Mouse (Mus musculus) embryonic facial prominence, embryonic 15.5 days (tissue): ENCODE results near the gene Tamm41. TPM values are rescaled to one million over a fixed set of nuclear protein-coding genes. Genes with fewer than 3 reads are reported as not detected.
A peak's percentile ranks its signal among the peaks of the same experiment; 100 is the strongest.

Experiments used
- ATAC-seq: fragments of 200-750 bp; cut with Nextera tagmentation; 2 replicates; pipeline ENCODE4 v1.8.0; 2017; ENCODE audit warnings: low read depth, moderate TSS enrichment; ENCODE audit not compliant: insufficient number of reproducible peaks, low FRiP score, low TSS enrichment
- H3K27ac ChIP-seq: fragments of 300-500 bp; sonication (generic); replicated peaks from 2 replicates; pipeline ENCODE4 v1.5.1; 2015; ENCODE audit warnings: mild to moderate bottlenecking, inconsistent platforms
- H3K27me3 ChIP-seq: fragments of 300-500 bp; sonication (generic); 2 replicates; pipeline ENCODE4 v1.6.1; 2015; ENCODE audit warnings: inconsistent platforms
- H3K36me3 ChIP-seq: fragments of 300-500 bp; sonication (generic); 2 replicates; pipeline ENCODE4 v1.6.1; 2015; ENCODE audit warnings: mild to moderate bottlenecking, inconsistent platforms
- H3K4me1 ChIP-seq: fragments of 300-500 bp; sonication (generic); 2 replicates; pipeline ENCODE4 v1.6.1; 2015; ENCODE audit warnings: inconsistent platforms
- H3K4me2 ChIP-seq: fragments of 300-500 bp; sonication (generic); replicated peaks from 2 replicates; pipeline ENCODE4 v1.6.1; 2015; ENCODE audit warnings: mild to moderate bottlenecking, inconsistent platforms
- H3K4me3 ChIP-seq: fragments of 300-500 bp; sonication (generic); replicated peaks from 2 replicates; pipeline ENCODE4 v1.5.1; 2015; ENCODE audit warnings: mild to moderate bottlenecking, inconsistent platforms
- H3K9ac ChIP-seq: fragments of 300-500 bp; sonication (generic); 2 replicates; pipeline ENCODE4 v1.6.1; 2015; ENCODE audit warnings: inconsistent platforms
- H3K9me3 ChIP-seq: fragments of 300-500 bp; sonication (generic); replicated peaks from 2 replicates; pipeline ENCODE4 v1.6.1; 2016; ENCODE audit warnings: inconsistent platforms
- WGBS: fragments of 180-500 bp; shearing (Covaris S2); methylation state at CpG from one replicate; pipeline ENCODE4 v1.1.7; 2015; 5-methylcytosine and 5-hydroxymethylcytosine counted together
- polyA plus RNA-seq: library from polyadenylated mRNA; unstranded; fragments of >200 nt; fragmentation: Nextera tagmentation; extraction: Ambion mirVana; gene quantifications from 2 replicates; pipeline ENCODE4 v1.2.1, GENCODE M21; 2015

The Tamm41 gene
- polyA plus RNA-seq, 1 experiment from 2014 or later, result 54.7 TPM

DNA sequence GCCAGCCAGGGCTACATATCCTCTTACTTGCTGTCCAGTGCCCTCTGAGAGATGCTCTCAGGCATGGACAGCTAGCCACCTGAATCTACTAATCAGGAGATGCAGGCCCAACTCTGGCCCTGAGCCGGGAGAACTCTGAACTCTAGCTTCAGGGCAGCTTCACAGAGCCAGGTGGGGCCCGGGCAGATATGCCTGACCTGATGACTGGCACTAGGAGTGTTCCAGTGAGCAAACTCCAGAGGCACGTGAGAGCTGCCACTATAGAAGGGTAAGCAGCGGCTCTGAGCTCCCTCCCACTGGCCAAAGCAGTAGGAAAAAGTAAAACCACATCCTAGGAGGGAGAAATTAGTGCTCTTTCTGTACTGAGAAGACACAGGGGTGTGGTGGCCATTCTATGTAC is 24.1 kb downstream of the Tamm41 start:
- Histone ChIP-seq H3K9me3 (no peaks in the 10 kb centered on the region), H3K4me2 (no peak overlapping the region), H3K27me3 (no peaks in the 10 kb centered on the region), H3K4me3 (no peak overlapping the region), H3K9ac (no peak overlapping the region), H3K36me3 (peaks cover 45% of the 10 kb centered on the region), H3K27ac (no peak overlapping the region), H3K4me1 (peaks cover 8% of the 10 kb centered on the region; the same call in 1 of the 2 replicates)
- ATAC-seq, result no peak
- WGBS, result 90% methylated on average over 4 of the region's 4 CpGs

DNA sequence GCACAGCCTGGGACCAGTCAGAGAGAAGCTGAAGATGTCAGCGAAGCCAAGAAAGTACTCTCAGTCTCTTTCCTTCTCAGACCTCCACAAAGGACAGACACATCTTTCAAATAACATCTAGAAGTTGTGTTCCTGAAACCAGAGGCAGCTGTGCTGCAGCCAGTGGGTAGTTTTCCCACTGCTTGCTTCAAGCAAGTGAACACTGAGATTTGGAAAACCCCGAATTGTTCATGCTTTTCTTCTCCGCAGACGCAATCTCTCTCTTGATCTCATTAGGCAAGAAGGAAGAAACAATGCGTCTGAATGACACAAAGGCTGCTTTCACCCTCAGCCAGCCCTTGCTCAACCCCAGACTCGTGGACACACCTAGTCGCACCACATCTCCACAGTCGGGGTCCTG is 25.9 kb downstream of the Tamm41 start:
- no peak overlapping the region for H3K9ac ChIP-seq
- H3K4me2 ChIP-seq, result no peak overlapping the region
- H3K4me1 ChIP-seq, result peaks cover 19% of the 10 kb centered on the region
- 0 out of 2 replicates have a peak overlapping the region, but pooled peaks have one; percentile 35 for H3K27ac ChIP-seq
- WGBS, result 58% methylated on average over 8 of the region's 8 CpGs
- no peak for ATAC-seq
- H3K36me3 ChIP-seq, result peaks cover 35% of the 10 kb centered on the region
- no peaks in the 10 kb centered on the region for H3K9me3 ChIP-seq
- no peak overlapping the region for H3K4me3 ChIP-seq
- no peaks in the 10 kb centered on the region for H3K27me3 ChIP-seq

GRCm38 (mm10) chr6:115010815-115011214 is 26.9 kb downstream of the Tamm41 start:
- H3K4me2 ChIP-seq, result no peak overlapping the region
- peaks cover 34% of the 10 kb centered on the region for H3K36me3 ChIP-seq
- no peaks in the 10 kb centered on the region for H3K9me3 ChIP-seq
- H3K9ac ChIP-seq, result no peak overlapping the region
- no peak for ATAC-seq
- no peak overlapping the region for H3K4me3 ChIP-seq
- 80% methylated on average over 9 of the region's 9 CpGs for WGBS
- H3K4me1 ChIP-seq, result peaks cover 22% of the 10 kb centered on the region
- no peak overlapping the region for H3K27ac ChIP-seq
- H3K27me3 ChIP-seq, result no peaks in the 10 kb centered on the region

GRCm38 (mm10) chr6:115010304-115010703 is 27.4 kb downstream of the Tamm41 start:
- Histone ChIP-seq H3K27ac (no peak overlapping the region), H3K4me1 (peaks cover 26% of the 10 kb centered on the region), H3K36me3 (peaks cover 34% of the 10 kb centered on the region), H3K4me2 (no peak overlapping the region), H3K4me3 (no peak overlapping the region), H3K9ac (no peak overlapping the region), H3K9me3 (no peaks in the 10 kb centered on the region), H3K27me3 (no peaks in the 10 kb centered on the region)
- 74% methylated on average over 9 of the region's 9 CpGs for WGBS
- no peak for ATAC-seq

- Histone ChIP-seq H3K4me2 (no peak overlapping the region), H3K36me3 (peaks cover 20% of the 10 kb centered on the region; the same call in 1 of the 2 replicates), H3K9ac (no peak overlapping the region), H3K9me3 (no peaks in the 10 kb centered on the region), H3K4me1 (peaks cover 26% of the 10 kb centered on the region), H3K4me3 (no peak overlapping the region), H3K27me3 (no peaks in the 10 kb centered on the region), H3K27ac (0 out of 2 replicates have a peak overlapping the region, but pooled peaks have one; percentile 1)
- WGBS, result 33% methylated on average over 5 of the region's 5 CpGs
- ATAC-seq, result peak; percentile 58; the same call in 1 of the 2 replicates
These were observed 29.9 kb downstream of the Tamm41 start for GRCm38 (mm10) chr6:115007728-115008127.

GRCm38 (mm10) chr6:115006948-115007347 is 30.7 kb downstream of the Tamm41 start:
- 53% methylated on average over 6 of the region's 6 CpGs for WGBS
- no peak overlapping the region for H3K4me2 ChIP-seq
- no peak overlapping the region for H3K9ac ChIP-seq
- H3K27ac ChIP-seq, result peak overlapping the region; percentile 1; the same call in 1 of the 2 replicates
- H3K27me3 ChIP-seq, result no peaks in the 10 kb centered on the region
- no peak for ATAC-seq
- no peak overlapping the region for H3K4me3 ChIP-seq
- peaks cover 19% of the 10 kb centered on the region; the same call in 1 of the 2 replicates for H3K36me3 ChIP-seq
- peaks cover 24% of the 10 kb centered on the region for H3K4me1 ChIP-seq
- no peaks in the 10 kb centered on the region for H3K9me3 ChIP-seq

- peaks cover 18% of the 10 kb centered on the region for H3K4me1 ChIP-seq
- ATAC-seq, result no peak
- H3K36me3 ChIP-seq, result peaks cover 10% of the 10 kb centered on the region; the same call in 1 of the 2 replicates
- no peak overlapping the region for H3K4me2 ChIP-seq
- no peak overlapping the region for H3K9ac ChIP-seq
- H3K27ac ChIP-seq, result no peak overlapping the region
- no peaks in the 10 kb centered on the region for H3K27me3 ChIP-seq
- H3K4me3 ChIP-seq, result no peak overlapping the region
- H3K9me3 ChIP-seq, result no peaks in the 10 kb centered on the region
- 47% methylated on average over 3 of the region's 3 CpGs for WGBS
These were observed 31.6 kb downstream of the Tamm41 start for GRCm38 (mm10) chr6:115006065-115006464.

DNA sequence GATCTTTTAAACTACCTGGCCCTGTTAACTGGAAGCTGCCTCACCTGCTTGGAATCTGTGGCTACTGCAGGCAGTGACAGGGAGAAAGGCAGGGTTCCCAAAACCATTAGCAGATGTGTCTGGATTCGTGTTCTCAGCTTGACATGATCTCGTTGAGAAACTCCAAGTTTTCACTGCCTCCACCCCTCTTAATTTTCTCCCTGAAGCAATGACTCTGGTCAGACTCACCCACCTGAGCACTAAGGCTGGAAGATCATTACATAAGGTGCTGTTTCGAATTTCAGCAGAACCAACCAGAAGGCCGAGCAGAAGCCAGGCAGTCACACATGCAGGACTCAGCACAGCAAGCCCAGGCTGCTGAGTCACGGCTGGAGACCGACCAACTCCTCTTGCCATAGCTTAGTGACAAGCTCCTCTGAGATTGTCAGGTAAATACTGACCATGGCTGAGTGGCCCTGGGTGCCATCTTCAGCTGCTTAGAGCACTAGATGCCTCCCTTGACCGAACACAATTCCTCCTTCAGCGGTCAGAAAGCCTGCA is 32.3 kb downstream of the Tamm41 start:
- H3K4me2 ChIP-seq, result no peak overlapping the region
- no peak overlapping the region for H3K27ac ChIP-seq
- peaks cover 4% of the 10 kb centered on the region; the same call in 1 of the 2 replicates for H3K36me3 ChIP-seq
- no peak overlapping the region for H3K4me3 ChIP-seq
- H3K9ac ChIP-seq, result no peak overlapping the region
- no peaks in the 10 kb centered on the region for H3K27me3 ChIP-seq
- peaks cover 18% of the 10 kb centered on the region for H3K4me1 ChIP-seq
- H3K9me3 ChIP-seq, result no peaks in the 10 kb centered on the region
- ATAC-seq, result no peak
- 64% methylated on average over 8 of the region's 8 CpGs for WGBS

DNA sequence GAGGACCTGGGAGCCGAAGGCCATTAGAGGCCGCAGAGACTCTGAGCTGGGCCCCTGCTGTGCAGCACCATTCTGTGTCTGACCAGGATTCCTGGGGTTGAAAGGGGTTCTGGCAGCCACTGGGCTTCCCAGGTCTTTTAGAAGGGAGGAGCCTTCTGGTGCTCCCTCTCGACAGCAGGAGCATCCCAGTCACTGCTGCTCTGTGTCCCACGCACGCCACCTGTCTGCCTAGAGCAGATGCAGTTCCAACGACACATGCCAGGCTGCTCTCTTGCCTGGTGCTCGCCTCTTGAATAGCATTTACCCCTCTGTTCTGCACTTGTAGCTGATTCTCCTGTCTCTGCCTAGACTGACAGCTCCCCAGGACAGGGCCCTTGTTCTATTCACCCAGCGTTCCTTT is 33.0 kb downstream of the Tamm41 start:
- no peak overlapping the region for H3K9ac ChIP-seq
- no peak overlapping the region for H3K27ac ChIP-seq
- WGBS, result 82% methylated on average over 8 of the region's 8 CpGs
- ATAC-seq, result no peak
- H3K9me3 ChIP-seq, result no peaks in the 10 kb centered on the region
- peaks cover 18% of the 10 kb centered on the region for H3K4me1 ChIP-seq
- no peak overlapping the region for H3K4me3 ChIP-seq
- H3K4me2 ChIP-seq, result no peak overlapping the region
- peaks cover 8% of the 10 kb centered on the region; the same call in 1 of the 2 replicates for H3K36me3 ChIP-seq
- no peaks in the 10 kb centered on the region for H3K27me3 ChIP-seq

DNA sequence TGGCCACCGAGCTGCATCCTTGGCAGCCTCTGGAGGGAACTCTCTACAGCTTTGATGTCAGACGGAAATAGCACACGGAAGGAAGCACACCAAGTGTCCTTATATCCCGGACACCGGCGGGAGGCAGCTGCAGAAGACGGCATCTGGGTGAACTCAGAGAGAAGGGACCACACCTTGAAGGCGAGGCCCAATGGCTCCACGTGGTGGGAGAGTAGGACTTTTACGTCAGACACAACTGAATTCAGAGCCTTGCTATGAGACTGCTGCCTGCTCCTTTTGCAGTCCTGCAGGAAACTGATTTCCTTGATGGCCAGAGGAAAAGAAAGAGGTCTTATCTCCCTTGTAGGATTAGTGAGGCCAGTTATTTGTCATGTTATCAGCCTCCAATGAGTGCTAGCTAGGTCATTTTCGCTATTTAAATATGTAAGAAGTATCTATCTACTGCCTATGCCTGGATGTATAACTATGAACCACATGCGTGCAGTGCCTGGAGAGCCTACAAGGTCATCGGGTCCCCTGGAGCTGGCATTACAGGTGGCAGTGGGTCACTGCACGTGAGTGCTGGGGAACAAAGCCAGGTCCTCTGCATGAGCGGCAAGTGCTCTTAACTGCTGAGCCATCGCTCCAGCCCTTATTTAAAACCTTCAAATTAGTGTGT is 39.2 kb downstream of the Tamm41 start:
- H3K4me3 ChIP-seq, result no peak overlapping the region
- no peaks in the 10 kb centered on the region for H3K27me3 ChIP-seq
- H3K36me3 ChIP-seq, result 0 out of 2 replicates have a peak, but pooled peaks cover 5% of the 10 kb centered on the region
- ATAC-seq, result no peak
- H3K4me2 ChIP-seq, result no peak overlapping the region
- H3K9ac ChIP-seq, result no peak overlapping the region
- no peaks in the 10 kb centered on the region for H3K9me3 ChIP-seq
- H3K4me1 ChIP-seq, result peaks cover 28% of the 10 kb centered on the region; the same call in 1 of the 2 replicates
- peak overlapping the region; percentile 30; the same call in 1 of the 2 replicates for H3K27ac ChIP-seq
- 75% methylated on average over 16 of the region's 16 CpGs for WGBS

- Histone ChIP-seq H3K27ac (peak overlapping the region; percentile 30), H3K27me3 (no peaks in the 10 kb centered on the region), H3K4me1 (peaks cover 37% of the 10 kb centered on the region), H3K4me2 (no peak overlapping the region), H3K36me3 (0 out of 2 replicates have a peak, but pooled peaks cover 5% of the 10 kb centered on the region), H3K9me3 (no peaks in the 10 kb centered on the region), H3K4me3 (no peak overlapping the region), H3K9ac (no peak overlapping the region)
- ATAC-seq, result no peak
- WGBS, result 22% methylated on average over 5 of the region's 5 CpGs
These were observed 40.2 kb downstream of the Tamm41 start for GRCm38 (mm10) chr6:114997471-114997870.
